ENCODE assay signal across 8 mouse cellular contexts in the genomic region with DNA sequence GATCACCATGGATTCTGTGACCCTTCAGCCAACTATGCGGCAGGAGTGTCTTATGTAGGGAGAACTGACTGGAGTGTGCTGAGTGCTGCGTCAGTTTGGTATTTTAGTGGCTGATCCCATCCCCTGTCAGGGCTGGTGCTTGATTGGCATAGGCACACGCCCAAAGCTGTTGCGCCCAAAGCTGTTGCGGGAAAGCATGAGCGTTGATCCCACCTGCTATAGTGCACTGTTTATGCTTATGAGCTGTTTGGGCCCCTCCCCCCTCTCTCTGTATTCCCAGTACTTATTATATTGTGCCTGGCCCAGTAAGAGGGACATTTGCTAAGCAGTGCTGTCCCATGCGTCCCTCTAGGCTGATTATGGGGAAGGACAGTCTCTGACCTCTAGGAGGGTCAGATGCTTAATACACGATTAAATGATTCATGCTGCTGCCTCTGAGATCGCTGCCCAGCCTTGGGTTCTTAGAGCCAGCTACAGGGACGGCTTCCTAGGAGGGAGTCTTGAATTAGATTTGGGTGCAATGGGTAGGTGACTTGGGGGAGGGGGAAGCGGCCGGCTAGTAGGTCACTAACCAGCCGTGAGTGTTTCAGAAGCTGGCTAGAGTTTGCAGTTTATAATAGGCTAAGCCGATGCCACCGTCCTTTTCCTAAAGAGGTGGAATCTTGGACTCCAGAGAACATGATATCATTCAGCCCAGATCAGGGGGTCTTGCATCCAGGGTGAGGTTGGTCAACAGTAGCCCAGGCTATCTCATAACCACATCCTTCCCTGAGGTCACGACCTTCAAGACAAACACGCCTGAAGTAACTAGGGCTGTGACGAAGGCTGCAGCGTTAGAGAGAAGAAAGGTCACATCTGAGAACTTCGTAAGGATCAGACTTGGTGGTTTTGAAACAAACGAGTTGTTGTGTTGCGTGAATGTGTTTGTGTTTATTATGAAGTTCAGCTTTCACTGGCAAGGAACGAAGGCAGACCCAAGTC. TPM values are rescaled to one million over a fixed set of nuclear protein-coding genes. Genes with fewer than 3 reads are reported as not detected.
DNase-seq lines count a peak whose midpoint lies in the region; ATAC-seq and TF ChIP-seq lines count a peak whose summit lies in the region.

No protein-coding gene starts in this region.

- H3K27ac ChIP-seq in lung, postnatal 0 days (ENCODE audit: low read length), result peak overlapping the region; percentile 85
- peak overlapping the region; percentile 57 for H3K27ac ChIP-seq in hindbrain, postnatal 0 days

- H3K27me3 ChIP-seq in lung, postnatal 0 days (replicated peaks; ENCODE audit: insufficient read depth, low read length), result no peaks in the 10 kb centered on the region
- H3K27me3 ChIP-seq in hindbrain, postnatal 0 days (ENCODE audit: insufficient read depth, low read length), result no peaks in the 10 kb centered on the region

- no peaks in the 10 kb centered on the region for H3K9me3 ChIP-seq in lung, postnatal 0 days (ENCODE audit: low read length)
- H3K9me3 ChIP-seq in hindbrain, postnatal 0 days (ENCODE audit: low read length), result no peaks in the 10 kb centered on the region

- WGBS in lung, postnatal 0 days, result 41% methylated on average over 23 of the region's 23 CpGs
- WGBS in hindbrain, postnatal 0 days, result 41% methylated on average over 23 of the region's 23 CpGs

- H3K4me2 ChIP-seq in lung, postnatal 0 days (replicated peaks; ENCODE audit: low read depth, low read length), result no peak overlapping the region
- peak overlapping the region; percentile 10; the same call in 1 of the 2 replicates for H3K4me2 ChIP-seq in hindbrain, postnatal 0 days (ENCODE audit: low read depth, low read length)

- TF ChIP-seq CTCF in lung, postnatal 0 days (IDR thresholded peaks at IDR 0.05), result no peak
- TF ChIP-seq CTCF in hindbrain, postnatal 0 days (IDR thresholded peaks at IDR 0.05; ENCODE audit: low read depth), result no peak

- TF ChIP-seq EP300 in lung, postnatal 0 days (IDR thresholded peaks at IDR 0.05), result no peak

- H3K36me3 ChIP-seq in lung, postnatal 0 days (ENCODE audit: insufficient read depth, low read length), result no peaks in the 10 kb centered on the region
- H3K36me3 ChIP-seq in hindbrain, postnatal 0 days (ENCODE audit: insufficient read depth, low read length), result no peaks in the 10 kb centered on the region

- peaks cover 61% of the 10 kb centered on the region for H3K4me1 ChIP-seq in lung, postnatal 0 days (ENCODE audit: insufficient read depth, low read depth, low read length)
- H3K4me1 ChIP-seq in hindbrain, postnatal 0 days (ENCODE audit: insufficient read depth, low read length), result peaks cover 42% of the 10 kb centered on the region

- H3K9ac ChIP-seq in lung, postnatal 0 days (replicated peaks; ENCODE audit: low read depth), result no peak overlapping the region
- no peak overlapping the region for H3K9ac ChIP-seq in hindbrain, postnatal 0 days (replicated peaks; ENCODE audit: low read length)

- DNase-seq in adrenal gland, adult 2 months, result peak; percentile 80
- no peak for DNase-seq in adrenal gland, postnatal 4 days (ENCODE audit: low spot score in 2 of 2)
- no peak for DNase-seq in lung, postnatal 0 days (ENCODE audit: low spot score)
- no peak for DNase-seq in lung, postnatal 36 days
- DNase-seq in hindbrain, postnatal 0 days (ENCODE audit: low spot score), result peak; percentile 54
- DNase-seq in retina, postnatal 1 day, result peak; percentile 86
- DNase-seq in spleen, adult 12 weeks (ENCODE audit: low spot score), result no peak

- H3K4me3 ChIP-seq in lung, postnatal 0 days (ENCODE audit: low read depth, low read length), result no peak overlapping the region
- H3K4me3 ChIP-seq in hindbrain, postnatal 0 days (ENCODE audit: low read length), result no peak overlapping the region

- ATAC-seq in lung, postnatal 0 days, result peak; percentile 0; the same call in 1 of the 2 replicates
- peak; percentile 34 for ATAC-seq in hindbrain, postnatal 0 days
- no peak for ATAC-seq in megakaryocyte-erythroid progenitor cell, adult 5-6 weeks (replicated peaks; ENCODE audit: low FRiP score, low TSS enrichment, poor library complexity, severe bottlenecking)

RNA-seq across cellular contexts. Expression of a gene that starts 25.7 kb away (rescaled TPM):
- 100 to 1,000 TPM; 278 to 501 TPM for total RNA-seq in adrenal gland, adult 2 months (2021)
- 8.0 and 9.8 TPM in 2 replicates for polyA plus RNA-seq in adrenal gland, adult 2 months (2012; rRNA removed)
- 100 to 1,000 TPM; 437 to 471 TPM for total RNA-seq in adrenal gland, postnatal 4 days (2021)
- 101 and 141 TPM in 2 replicates for polyA plus RNA-seq in lung, postnatal 0 days (2015; fragmentation: Nextera tagmentation; extraction: Ambion mirVana)
- total RNA-seq in hindbrain, postnatal 0 days (2014; rRNA removed), result 50.7 and 57.2 TPM in 2 replicates
- polyA plus RNA-seq in hindbrain, postnatal 0 days (2015; fragmentation: Nextera tagmentation; extraction: Ambion mirVana), result 112 and 116 TPM in 2 replicates
- total RNA-seq in megakaryocyte-erythroid progenitor cell, adult 5-6 weeks (2014; fragmentation: Nextera tagmentation), result 205 and 266 TPM in 2 replicates
- total RNA-seq in megakaryocyte-erythroid progenitor cell, adult 5-6 weeks (2017), result 606 and 1,097 TPM in 2 replicates

Comparison
In these comparisons a context has a peak if more than half of its experiments do, and no peak if none do; other contexts are left out.
1. DNase-seq: peak in adrenal gland, adult 2 months (single experiment), hindbrain, postnatal 0 days (single experiment) and retina, postnatal 1 day (single experiment); none in adrenal gland, postnatal 4 days (0 of 2), lung, postnatal 0 days (single experiment), lung, postnatal 36 days (single experiment) and spleen, adult 12 weeks (single experiment).